Mouse (Mus musculus) heart, postnatal 0 days (tissue): ENCODE measurements around the gene Terb2.

Experiments
- CTCF ChIP-seq: IDR thresholded peaks from 2 replicates; pipeline ENCODE4 v1.5.1; 2016; ENCODE audit warnings: antibody characterized with exemption, control low read depth, low read depth
- EP300 ChIP-seq: IDR thresholded peaks from 2 replicates; pipeline ENCODE4 v1.6.1; 2016; ENCODE audit warnings: antibody characterized with exemption, low read depth

- TF ChIP-seq CTCF: no peak
- no peak for TF ChIP-seq EP300
Observed at GRCm38 (mm10) chr2:122148242-122148917, 37.7 kb upstream of the Terb2 start.
